Mouse (Mus musculus): Measurements from ENCODE around the gene Zfp692.

GRCm38 (mm10) chr11:58257816-58258215 is 49.1 kb upstream of the Zfp692 start:
- TF ChIP-seq CTCF (conservative IDR thresholded peaks at IDR 0.05; ENCODE audit: insufficient read depth, insufficient read length, low read depth, low read length), result no peak
- no peak for TF ChIP-seq POLR2A (IDR thresholded peaks at IDR 0.05; ENCODE audit: low read depth, low read length)
